Mouse (Mus musculus): ENCODE data around the gene Raet1e.
"Not testable (repeated sequence)": the region's sequence is repeated elsewhere in the genome, so short reads cannot be mapped to it uniquely, and the experiment has no call there.

The Raet1e gene

DNA sequence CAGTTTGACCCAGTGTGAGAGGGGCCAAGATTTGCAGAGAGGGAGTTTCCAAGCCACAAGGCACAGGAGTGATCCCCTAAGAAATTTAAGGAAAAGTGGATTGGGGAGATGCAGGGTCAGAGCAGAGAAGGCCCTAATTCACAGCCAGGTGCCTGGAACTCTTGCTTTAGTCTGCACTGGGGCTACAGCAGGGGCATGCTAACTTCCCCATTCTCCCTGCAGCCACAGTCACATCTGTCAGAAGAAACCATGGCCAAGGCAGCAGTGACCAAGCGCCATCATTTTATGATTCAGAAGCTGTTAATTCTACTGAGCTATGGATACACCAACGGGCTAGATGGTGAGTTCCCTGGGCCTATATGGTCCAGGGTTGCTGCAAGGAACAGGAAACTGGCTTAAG lies 204.1 kb downstream of the Raet1e start:
- DNase-seq, result not testable (repeated sequence)

DNA sequence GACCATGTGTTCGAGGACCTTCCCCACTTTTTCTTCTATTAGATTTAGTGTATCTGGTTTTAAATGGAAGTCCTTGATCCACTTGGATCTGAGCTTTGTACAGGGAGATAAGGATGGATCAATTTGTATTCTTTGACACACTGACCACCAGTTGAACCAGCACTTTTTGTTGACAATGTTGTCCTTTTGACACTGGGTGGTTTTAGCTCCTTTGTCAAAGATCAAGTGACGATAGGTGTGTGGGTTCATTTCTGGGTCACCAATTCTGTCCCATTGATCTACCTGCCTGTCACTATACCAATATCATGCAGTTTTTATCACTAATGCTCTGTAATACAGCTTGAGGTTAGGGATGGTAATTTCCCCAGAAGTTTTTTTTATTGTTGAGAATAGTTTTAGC lies 206.5 kb downstream of the Raet1e start:
- DNase-seq, result not testable (repeated sequence)

- DNase-seq, result not testable (repeated sequence)
These were observed 222.9 kb downstream of the Raet1e start for GRCm38 (mm10) chr10:22381226-22381625.

DNA sequence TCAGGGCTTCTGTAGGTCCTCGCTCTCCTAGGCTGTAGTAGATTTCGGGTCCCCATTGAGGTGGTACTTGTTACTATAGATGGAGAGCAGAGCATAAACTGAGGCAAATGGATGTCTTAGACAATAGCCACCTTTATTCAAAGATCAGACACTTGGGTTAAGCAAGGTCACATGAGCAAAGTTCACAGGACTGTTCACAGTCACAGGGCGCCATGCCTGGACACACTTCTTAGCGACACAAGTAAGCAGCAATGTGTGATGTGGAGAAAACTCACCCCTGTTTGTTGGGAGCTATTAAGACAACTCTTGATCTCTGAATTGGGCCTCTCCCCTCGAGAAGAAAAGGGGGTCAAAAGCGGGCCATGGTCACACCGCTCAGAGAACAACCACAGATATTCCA lies 231.8 kb downstream of the Raet1e start:
- DNase-seq, result not testable (repeated sequence)

GRCm38 (mm10) chr10:22391616-22392015 lies 233.2 kb downstream of the Raet1e start:
- DNase-seq, result not testable (repeated sequence)

GRCm38 (mm10) chr10:22393028-22393824 lies 234.9 kb downstream of the Raet1e start:
- not testable (repeated sequence) for DNase-seq

DNA sequence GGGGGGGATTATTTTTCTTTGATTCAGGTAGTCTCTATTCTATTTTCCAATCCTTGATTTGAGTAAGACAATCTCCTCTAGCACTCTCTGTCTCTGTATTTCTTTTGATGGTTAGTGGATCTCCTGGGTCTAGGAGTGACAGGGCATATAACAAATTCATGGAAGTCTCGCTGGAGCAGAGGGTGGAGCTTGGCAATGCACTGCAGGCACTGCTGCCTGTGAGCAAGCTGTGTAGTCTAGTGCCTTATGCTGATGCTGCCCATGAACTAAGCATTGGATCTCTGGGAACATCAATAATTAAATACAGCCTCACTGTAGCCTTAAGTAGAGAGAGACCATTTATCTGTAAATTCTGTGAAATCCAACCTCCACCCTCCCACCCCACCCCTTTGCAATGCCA lies 238.3 kb downstream of the Raet1e start:
- DNase-seq, result not testable (repeated sequence)

- peak; percentile 59 for DNase-seq
These were observed 244.0 kb downstream of the Raet1e start for GRCm38 (mm10) chr10:22402225-22402917.

GRCm38 (mm10) chr10:22413702-22414494 lies 255.5 kb downstream of the Raet1e start:
- peak; percentile 3 for DNase-seq
